Mouse (Mus musculus): ENCODE data around the gene Il33.
"Not testable (repeated sequence)": the region's sequence is repeated elsewhere in the genome, so short reads cannot be mapped to it uniquely, and the experiment has no call there.

Il33 gene

DNA sequence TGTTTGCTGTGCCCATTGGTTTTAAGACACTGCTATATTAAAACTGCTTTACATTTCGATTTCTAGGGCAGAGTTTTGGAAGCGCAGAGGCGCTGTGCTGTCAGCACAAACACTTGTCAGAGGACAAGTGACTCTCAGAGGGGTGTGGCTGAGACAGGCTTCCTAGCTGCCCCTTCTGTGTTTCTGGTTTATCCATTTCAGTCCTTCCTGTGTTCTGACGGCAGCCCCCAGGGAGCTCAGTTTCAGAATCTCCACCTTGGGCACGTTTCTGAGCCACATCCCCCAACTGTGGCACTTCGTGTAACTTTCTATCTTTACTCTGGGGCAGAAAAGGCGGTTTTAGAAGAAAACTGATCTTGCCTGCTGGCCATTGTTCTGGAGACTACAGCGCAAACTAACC is 12.5 kb downstream of the Il33 start:
- DNase-seq (ENCODE audit: low spot score in 2 of 2) = no peak

- DNase-seq (ENCODE audit: low spot score in 2 of 2) = no peak
Observed at GRCm38 (mm10) chr19:29940239-29940638, 15.3 kb downstream of the Il33 start.

DNA sequence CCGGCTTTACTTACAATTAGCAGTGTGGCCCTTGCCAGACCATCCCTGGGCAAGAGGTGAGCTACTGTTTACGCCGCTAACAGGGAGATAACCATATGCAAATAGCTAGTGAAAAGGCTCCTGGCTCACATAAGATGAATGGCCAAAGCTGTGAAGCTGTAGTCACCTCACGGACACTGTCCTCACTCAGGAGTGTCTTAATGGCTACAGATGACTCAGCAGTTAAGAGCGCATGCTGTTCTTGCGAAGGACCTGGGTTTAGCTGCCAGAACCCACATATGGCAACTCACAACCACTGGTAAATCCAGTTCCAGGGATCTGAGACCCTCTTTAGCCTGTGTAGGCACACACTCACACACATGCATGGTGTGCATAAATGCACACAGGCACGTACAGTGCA is 16.3 kb downstream of the Il33 start:
- no peak for DNase-seq (ENCODE audit: low spot score in 2 of 2)

DNA sequence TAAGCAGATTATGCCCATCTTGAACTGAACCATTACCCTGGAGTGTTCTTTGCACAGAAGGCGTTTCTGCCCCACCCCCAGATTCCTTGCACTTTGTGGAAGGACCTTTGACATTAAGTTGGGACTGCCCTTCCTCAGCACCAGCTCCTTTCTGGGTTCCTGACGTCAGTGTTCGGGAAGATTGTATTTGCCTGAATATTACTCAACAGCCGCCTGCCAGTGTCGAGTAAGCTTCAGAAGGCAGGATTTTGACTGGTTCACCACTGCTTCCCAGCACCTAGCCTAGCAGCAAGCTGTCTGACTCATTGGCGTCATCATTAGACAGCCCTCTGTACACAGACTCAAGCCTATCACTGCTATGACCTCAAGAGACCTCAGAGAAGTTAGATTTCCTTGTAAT is 17.4 kb downstream of the Il33 start:
- DNase-seq (ENCODE audit: low spot score in 2 of 2) = no peak

GRCm38 (mm10) chr19:29944426-29944825 is 19.5 kb downstream of the Il33 start:
- DNase-seq (ENCODE audit: low spot score in 2 of 2) = no peak

DNA sequence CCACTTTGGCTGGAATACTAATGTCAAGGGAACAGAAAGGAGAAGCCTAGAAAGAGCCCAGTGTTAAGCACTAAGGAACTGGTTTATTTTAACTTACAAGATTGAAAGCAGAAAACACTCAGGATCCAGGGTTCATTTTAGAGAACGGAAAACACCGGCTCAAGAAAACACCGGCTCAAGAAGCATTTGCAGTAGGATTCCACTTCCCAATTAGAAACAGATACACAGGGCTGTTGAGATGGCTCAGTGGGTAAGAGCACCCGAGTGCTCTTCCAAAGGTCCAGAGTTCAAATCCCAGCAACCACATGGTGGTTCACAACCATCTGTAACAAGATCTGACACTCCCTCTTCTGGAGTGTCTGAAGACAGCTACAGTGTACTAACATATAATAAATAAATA is 20.0 kb downstream of the Il33 start:
- DNase-seq (ENCODE audit: low spot score in 2 of 2) = not testable (repeated sequence)

DNA sequence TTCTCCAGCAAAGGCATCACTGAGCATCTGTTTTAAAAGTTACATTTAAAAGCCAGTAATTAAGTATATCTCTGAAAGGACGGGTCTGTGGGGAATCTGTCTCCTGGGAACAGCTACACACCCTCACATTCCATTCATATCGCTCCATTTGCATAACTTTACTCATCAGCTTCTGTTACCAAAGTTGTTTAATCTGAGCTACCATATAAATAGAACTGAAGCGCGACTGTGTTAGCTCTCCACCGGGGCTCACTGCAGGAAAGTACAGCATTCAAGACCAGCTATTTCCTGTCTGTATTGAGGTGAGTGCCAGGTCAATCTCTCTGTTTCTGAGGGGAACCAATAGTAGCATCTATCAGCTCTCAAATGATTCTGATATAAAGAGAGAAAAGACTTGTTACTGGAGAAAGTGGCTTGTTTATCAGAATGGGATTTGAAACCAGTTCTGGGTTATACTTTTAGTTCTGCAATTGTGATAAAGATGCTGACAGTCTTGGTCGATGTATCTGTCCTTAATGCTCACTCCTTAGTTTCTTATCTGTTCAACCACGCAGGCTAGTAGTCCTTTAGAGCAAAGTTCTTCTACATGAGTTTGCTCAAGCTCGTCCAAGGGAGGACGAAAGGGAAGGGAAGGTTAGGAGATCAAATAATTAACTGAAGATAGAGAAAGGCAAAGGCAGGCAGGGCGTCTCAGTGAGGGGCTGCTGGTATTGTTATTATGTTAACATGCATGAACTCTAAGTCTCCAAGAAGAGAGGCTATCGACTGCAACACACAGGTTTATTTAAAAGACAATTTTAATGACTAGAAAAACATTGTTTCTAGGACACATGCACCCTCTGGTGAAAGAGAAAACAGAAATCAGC is 20.9 kb downstream of the Il33 start:
- peak in 1 of 2 experiments; percentile 13 for DNase-seq (ENCODE audit: low spot score in 2 of 2)

GRCm38 (mm10) chr19:29946423-29946716 is 21.5 kb downstream of the Il33 start:
- no peak for DNase-seq (ENCODE audit: low spot score in 2 of 2)

GRCm38 (mm10) chr19:29947056-29947455 is 22.1 kb downstream of the Il33 start:
- no peak for DNase-seq (ENCODE audit: low spot score in 2 of 2)

DNA sequence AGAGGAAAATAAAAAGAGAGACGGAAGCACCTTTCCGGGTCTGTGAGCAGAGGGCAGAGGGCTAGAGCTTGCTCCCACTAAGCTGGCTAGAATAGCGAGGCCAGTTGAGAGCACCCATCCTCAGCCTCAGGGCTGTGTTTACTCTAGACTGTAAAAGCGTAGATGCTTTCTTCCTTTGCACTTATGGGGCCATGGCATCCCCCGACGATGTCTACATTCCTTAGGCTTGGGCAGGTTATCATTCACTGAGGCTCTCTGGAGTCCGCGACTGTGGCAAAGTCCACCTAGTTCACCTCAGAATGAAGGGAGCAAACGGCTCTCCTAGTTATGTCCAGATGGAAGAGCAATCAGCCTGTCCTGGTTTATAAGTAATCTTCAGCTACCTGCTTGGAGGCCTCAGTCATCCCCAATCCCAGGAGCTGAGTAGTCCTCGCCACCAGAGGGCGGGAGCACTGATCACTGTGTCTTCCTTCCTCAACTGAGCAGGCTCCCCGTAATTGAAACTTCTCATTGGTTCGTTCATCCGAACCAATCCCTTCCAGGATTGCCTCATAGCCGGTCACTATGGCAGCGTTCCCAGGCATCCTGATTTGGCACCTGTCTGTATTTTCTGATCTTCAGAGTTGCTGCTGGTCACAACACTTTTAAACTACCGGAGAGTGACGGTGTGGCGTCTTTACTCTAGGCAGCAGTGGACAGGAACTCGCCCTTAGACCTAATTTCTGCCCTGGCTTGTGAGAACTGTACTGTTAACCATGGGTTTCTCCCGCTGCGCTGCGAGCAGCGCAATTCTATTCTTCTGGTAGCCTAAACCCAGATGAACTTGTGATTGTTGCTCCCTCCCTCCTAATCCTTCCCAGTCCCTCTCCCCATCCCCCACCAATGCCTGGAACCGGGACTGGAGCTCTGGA is 23.2 kb downstream of the Il33 start:
- peak; percentile 28 to 75 for DNase-seq (ENCODE audit: low spot score in 2 of 2)

DNA sequence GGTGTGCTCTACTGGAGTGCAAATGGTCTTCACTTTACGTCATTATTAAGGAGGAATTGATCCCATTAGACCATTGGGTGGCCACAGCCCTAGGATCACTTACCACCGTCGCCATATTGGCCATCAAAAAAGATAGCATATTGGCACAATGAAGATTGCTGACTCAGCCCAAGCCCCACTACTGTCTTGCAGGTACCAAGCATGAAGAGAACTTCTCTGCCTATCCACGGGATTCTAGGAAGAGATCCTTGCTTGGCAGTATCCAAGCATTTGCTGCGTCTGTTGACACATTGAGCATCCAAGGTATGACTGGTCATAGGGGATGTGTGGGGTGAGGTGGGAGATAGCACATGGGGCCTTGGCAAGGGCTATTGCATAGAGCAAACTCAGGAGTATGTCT is 27.6 kb downstream of the Il33 start:
- no peak for DNase-seq (ENCODE audit: low spot score in 2 of 2)

GRCm38 (mm10) chr19:29953833-29954232 is 28.9 kb downstream of the Il33 start:
- DNase-seq (ENCODE audit: low spot score in 2 of 2) = no peak

GRCm38 (mm10) chr19:29955454-29955853 is 30.5 kb downstream of the Il33 start:
- no peak for DNase-seq (ENCODE audit: low spot score in 2 of 2)

GRCm38 (mm10) chr19:29960906-29961305 is 36.0 kb downstream of the Il33 start:
- DNase-seq (ENCODE audit: low spot score in 2 of 2) = no peak

DNA sequence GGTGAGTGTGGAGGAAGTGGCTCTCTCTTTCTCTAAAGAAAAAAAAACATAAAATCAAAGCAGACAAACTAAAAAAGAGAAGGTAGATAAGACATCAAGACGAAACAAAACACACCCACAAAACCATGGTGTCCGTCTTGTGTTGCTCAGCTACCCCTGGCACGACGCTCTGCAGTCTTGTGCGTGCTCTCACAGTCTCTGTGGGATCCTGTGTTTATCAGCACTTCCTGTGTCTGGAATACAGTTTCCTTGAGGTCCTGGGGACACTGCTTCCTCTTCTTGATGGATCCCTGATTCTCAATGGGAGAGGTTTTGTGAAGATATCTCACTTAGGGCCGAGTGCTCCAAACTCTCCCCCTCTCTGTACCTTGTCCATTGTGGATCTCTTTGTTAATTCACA is 36.9 kb downstream of the Il33 start:
- no peak for DNase-seq (ENCODE audit: low spot score in 2 of 2)

- DNase-seq (ENCODE audit: low spot score in 2 of 2) = no peak
Observed at GRCm38 (mm10) chr19:29963598-29964092, 38.7 kb downstream of the Il33 start.

GRCm38 (mm10) chr19:29967960-29968359 is 43.0 kb downstream of the Il33 start:
- no peak for DNase-seq (ENCODE audit: low spot score in 2 of 2)

DNA sequence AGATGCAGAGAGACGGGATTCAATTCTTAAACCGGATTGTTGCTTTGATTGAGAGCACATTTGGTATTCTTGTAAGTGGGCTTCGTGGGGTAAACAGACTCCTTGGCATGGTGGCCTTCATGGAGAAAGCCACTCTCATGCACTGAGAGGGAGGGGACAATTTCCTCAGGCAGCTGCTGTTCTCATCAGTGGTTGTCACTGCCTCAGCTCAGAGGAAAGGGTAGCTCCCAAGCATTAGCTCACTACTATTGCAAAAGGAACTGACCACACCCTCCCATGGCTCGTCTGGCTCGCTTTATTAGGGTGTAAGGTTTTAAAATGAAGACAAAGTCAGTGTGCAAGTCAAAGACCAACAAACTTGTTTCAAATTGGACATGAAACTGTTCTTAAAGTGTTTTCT is 48.5 kb downstream of the Il33 start:
- no peak for DNase-seq (ENCODE audit: low spot score in 2 of 2)

DNA sequence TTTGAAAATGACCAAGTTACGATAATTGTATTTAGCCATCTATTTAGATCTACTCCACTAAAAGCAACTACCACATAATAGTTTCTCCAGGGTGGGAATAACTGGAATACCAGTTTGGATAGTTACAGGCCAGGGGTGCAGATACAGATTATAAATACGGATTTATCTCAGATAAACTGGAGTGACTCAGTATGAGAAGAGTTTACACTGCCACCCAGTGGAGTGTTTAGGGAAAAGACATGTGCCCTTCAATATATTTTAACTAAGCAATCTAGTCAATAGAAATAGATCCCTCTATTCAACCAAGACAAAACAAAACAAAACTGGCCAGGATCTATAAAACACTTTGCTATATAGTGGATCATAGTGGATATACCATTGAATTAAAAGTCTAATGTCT is 53.9 kb downstream of the Il33 start:
- peak in 1 of 2 experiments; percentile 46 for DNase-seq (ENCODE audit: low spot score in 2 of 2)

DNA sequence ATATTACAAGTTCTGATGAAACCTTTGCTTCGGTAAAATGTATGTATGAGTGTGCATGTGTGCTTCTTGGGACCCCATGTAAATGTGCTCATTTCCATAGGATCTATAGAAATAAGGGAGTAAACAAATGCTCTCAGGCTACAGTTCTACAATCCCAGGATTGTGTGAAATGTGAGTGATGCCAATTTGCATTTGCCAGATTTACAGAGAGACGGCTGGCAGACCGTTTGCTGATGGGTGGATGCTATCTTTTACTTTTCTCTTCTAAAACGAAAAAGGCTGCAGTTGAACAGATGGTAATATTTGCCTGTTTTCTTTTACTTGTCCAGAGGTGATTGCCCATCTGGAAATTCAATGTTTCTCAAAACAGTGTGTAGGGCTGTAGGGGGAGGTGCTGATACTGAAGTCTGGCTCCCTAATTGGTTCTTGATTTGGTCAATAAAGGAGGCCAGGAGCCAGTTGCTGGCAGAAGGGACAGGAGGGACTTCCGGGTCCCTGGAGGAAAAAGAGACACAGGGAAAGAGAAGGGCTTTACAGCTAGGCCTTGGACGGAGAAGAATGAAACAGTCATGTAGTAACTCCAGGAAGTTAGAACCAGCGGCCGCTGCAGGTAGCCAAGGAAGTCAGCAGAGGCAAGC is 54.7 kb downstream of the Il33 start:
- no peak for DNase-seq (ENCODE audit: low spot score in 2 of 2)

DNA sequence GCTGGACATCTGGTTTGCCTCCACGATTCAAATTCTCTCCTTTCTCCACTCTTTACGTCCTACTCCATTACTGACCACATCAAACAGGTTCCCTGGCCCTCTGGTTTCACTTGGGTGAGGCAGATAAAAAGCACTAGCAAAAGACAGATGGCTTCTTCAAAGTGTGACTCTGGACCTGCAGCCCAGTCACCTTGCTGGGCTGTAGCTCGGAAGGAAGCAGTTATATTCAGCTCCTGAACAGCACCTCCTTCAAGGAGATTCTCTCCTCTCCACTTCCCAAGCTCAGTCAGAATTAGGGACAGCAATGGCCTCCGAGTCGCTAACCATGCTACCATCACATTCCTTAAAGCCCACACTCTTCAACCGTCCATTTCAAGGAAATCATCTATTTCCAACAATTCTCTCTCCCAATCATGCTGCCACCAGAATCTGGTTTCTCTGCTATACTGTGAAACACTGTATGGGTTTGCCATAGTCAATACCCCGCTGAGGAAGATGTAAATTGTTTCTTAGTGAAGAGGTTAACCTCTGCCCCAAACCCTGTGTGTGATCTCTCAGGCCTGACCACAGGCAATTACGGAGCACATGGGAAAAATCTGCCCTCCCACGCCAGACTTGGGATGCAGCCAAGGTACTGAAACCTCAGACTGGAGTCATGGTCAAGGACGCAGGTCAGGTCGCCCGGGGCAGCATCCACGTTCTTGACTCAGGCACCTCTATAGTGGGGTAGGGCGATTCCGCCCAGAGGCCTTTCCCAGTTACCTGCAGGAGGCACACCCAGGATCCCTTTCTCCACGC is 59.5 kb downstream of the Il33 start:
- no peak for DNase-seq (ENCODE audit: low spot score in 2 of 2)
